Mouse (Mus musculus) limb, embryonic 14.5 days (tissue): ENCODE measurements around the gene Susd6. TPM values are rescaled to one million over a fixed set of nuclear protein-coding genes. Genes with fewer than 3 reads are reported as not detected.

ENCODE experiments used
- ATAC-seq: fragments of 200-750 bp; cut with Nextera tagmentation; 2 replicates; pipeline ENCODE4 v1.8.0; 2017; ENCODE audit warnings: low read depth, moderate number of reproducible peaks, moderate TSS enrichment; ENCODE audit not compliant: low FRiP score
- DNase-seq: peaks from one replicate; pipeline ENCODE4 v3.0.0-alpha.2; 2015; ENCODE audit warnings: low spot score
- H3K27ac ChIP-seq: fragments of 300-500 bp; sonication (generic); replicated peaks from 2 replicates; pipeline ENCODE4 v1.5.1; 2014; ENCODE audit warnings: low read depth, mild to moderate bottlenecking, low read length, moderate library complexity, mixed read lengths
- H3K27me3 ChIP-seq: fragments of 300-500 bp; sonication (generic); 2 replicates; pipeline ENCODE4 v1.6.1; 2014; ENCODE audit warnings: low read length, mixed read lengths; ENCODE audit not compliant: control insufficient read depth, insufficient read depth
- H3K36me3 ChIP-seq: fragments of 300-500 bp; sonication (generic); 2 replicates; pipeline ENCODE4 v1.6.1; 2014; ENCODE audit warnings: mild to moderate bottlenecking, low read length, moderate library complexity, mixed read lengths; ENCODE audit not compliant: control insufficient read depth, insufficient read depth
- H3K4me1 ChIP-seq: fragments of 300-500 bp; sonication (generic); 2 replicates; pipeline ENCODE4 v1.6.1; 2014; ENCODE audit warnings: antibody characterized with exemption, low read length, mixed read lengths; ENCODE audit not compliant: control insufficient read depth, insufficient read depth
- H3K4me2 ChIP-seq: fragments of 300-500 bp; sonication (generic); replicated peaks from 2 replicates; pipeline ENCODE4 v1.6.1; 2014; ENCODE audit warnings: low read depth, mild to moderate bottlenecking, low read length, moderate library complexity; ENCODE audit not compliant: severe bottlenecking
- H3K4me3 ChIP-seq: fragments of 300-500 bp; sonication (generic); replicated peaks from 2 replicates; pipeline ENCODE4 v1.5.1; 2014; ENCODE audit warnings: low read length
- H3K9ac ChIP-seq: fragments of 300-500 bp; sonication (generic); 2 replicates; pipeline ENCODE4 v1.6.1; 2014; ENCODE audit warnings: mild to moderate bottlenecking, low read depth, low read length, moderate library complexity; ENCODE audit not compliant: severe bottlenecking
- H3K9me3 ChIP-seq: fragments of 300-500 bp; sonication (generic); 2 replicates; pipeline ENCODE4 v1.6.1; 2016; ENCODE audit warnings: low read length; ENCODE audit not compliant: control insufficient read depth
- POLR2A ChIP-seq: fragments of 200-500 bp; IDR thresholded peaks from 2 replicates; pipeline ENCODE4 v1.8.0; 2012; ENCODE audit warnings: inconsistent platforms, mild to moderate bottlenecking, moderate library complexity, borderline replicate concordance; ENCODE audit not compliant: insufficient read depth, insufficient read length; ENCODE audit errors: extremely low read depth
- WGBS: fragments of 180-500 bp; shearing (Covaris S2); extraction: QIAGEN DNeasy Blood & Tissue Kit; methylation state at CpG from one replicate; pipeline ENCODE4 v1.1.7; 2014; 5-methylcytosine and 5-hydroxymethylcytosine counted together
- polyA plus RNA-seq, 2 experiments: library from polyadenylated mRNA; depleted of rRNA in 1 of 2; stranded (reverse) in 1 of 2; unstranded in 1 of 2; fragments of >200 nt; fragmentation: Nextera tagmentation in 1 of 2; extraction: Ambion mirVana in 1 of 2; gene quantifications; 2 replicates each; pipeline versions ENCODE4 v1.2.1 to v1.2.3; 2012 to 2014

Susd6 gene
- polyA plus RNA-seq, 2 experiments = 22.3 to 28.6 TPM

- TF ChIP-seq POLR2A = no peak
- Histone ChIP-seq H3K9ac (no peak overlapping the region), H3K36me3 (0 out of 2 replicates have a peak, but pooled peaks cover 6% of the 10 kb centered on the region), H3K9me3 (no peaks in the 10 kb centered on the region), H3K27me3 (no peaks in the 10 kb centered on the region), H3K4me1 (no peaks in the 10 kb centered on the region), H3K27ac (no peak overlapping the region), H3K4me3 (no peak overlapping the region), H3K4me2 (no peak overlapping the region)
- ATAC-seq (no peak), DNase-seq (no peak)
- 87% methylated on average over 2 of the region's 2 CpGs for WGBS
Measured at GRCm38 (mm10) chr12:80855100-80855499, 64.8 kb downstream of the Susd6 start.

GRCm38 (mm10) chr12:80855581-80855980 is 65.3 kb downstream of the Susd6 start:
- WGBS = 64% methylated on average over 1 of the region's 1 CpGs
- Histone ChIP-seq H3K27me3 (no peaks in the 10 kb centered on the region), H3K27ac (no peak overlapping the region), H3K36me3 (0 out of 2 replicates have a peak, but pooled peaks cover 6% of the 10 kb centered on the region), H3K4me2 (no peak overlapping the region), H3K9ac (no peak overlapping the region), H3K9me3 (no peaks in the 10 kb centered on the region), H3K4me1 (no peaks in the 10 kb centered on the region), H3K4me3 (no peak overlapping the region)
- ATAC-seq = no peak
- no peak for DNase-seq
- no peak for TF ChIP-seq POLR2A

- WGBS = 76% methylated on average over 3 of the region's 3 CpGs
- no peaks in the 10 kb centered on the region for H3K9me3 ChIP-seq
- H3K9ac ChIP-seq = no peak overlapping the region
- H3K4me2 ChIP-seq = no peak overlapping the region
- TF ChIP-seq POLR2A = no peak
- no peak overlapping the region for H3K27ac ChIP-seq
- ATAC-seq (no peak), DNase-seq (no peak)
- H3K4me1 ChIP-seq = 0 out of 2 replicates have a peak, but pooled peaks cover 3% of the 10 kb centered on the region
- H3K27me3 ChIP-seq = no peaks in the 10 kb centered on the region
- 0 out of 2 replicates have a peak, but pooled peaks cover 4% of the 10 kb centered on the region for H3K36me3 ChIP-seq
- H3K4me3 ChIP-seq = no peak overlapping the region
Measured at GRCm38 (mm10) chr12:80857636-80858293, 67.5 kb downstream of the Susd6 start.

GRCm38 (mm10) chr12:80858307-80858706 is 68.0 kb downstream of the Susd6 start:
- ATAC-seq (no peak), DNase-seq (no peak)
- no peaks in the 10 kb centered on the region for H3K27me3 ChIP-seq
- no peak overlapping the region for H3K4me2 ChIP-seq
- H3K4me3 ChIP-seq = no peak overlapping the region
- H3K9ac ChIP-seq = no peak overlapping the region
- 84% methylated on average over 2 of the region's 2 CpGs for WGBS
- 0 out of 2 replicates have a peak, but pooled peaks cover 4% of the 10 kb centered on the region for H3K36me3 ChIP-seq
- no peak overlapping the region for H3K27ac ChIP-seq
- H3K9me3 ChIP-seq = no peaks in the 10 kb centered on the region
- TF ChIP-seq POLR2A = no peak
- 0 out of 2 replicates have a peak, but pooled peaks cover 3% of the 10 kb centered on the region for H3K4me1 ChIP-seq

- 6% methylated on average over 1 of the region's 1 CpGs for WGBS
Measured at GRCm38 (mm10) chr12:80861916-80862315, 71.6 kb downstream of the Susd6 start.

More at GRCm38 (mm10) chr12:80861916-80862315, 71.6 kb downstream of the Susd6 start:
- Histone ChIP-seq H3K27ac (no peak overlapping the region), H3K9me3 (no peaks in the 10 kb centered on the region), H3K4me3 (no peak overlapping the region), H3K4me1 (0 out of 2 replicates have a peak, but pooled peaks cover 3% of the 10 kb centered on the region), H3K27me3 (no peaks in the 10 kb centered on the region), H3K4me2 (no peak overlapping the region), H3K36me3 (0 out of 2 replicates have a peak, but pooled peaks cover 4% of the 10 kb centered on the region), H3K9ac (no peak overlapping the region)
- TF ChIP-seq POLR2A = no peak
- DNase-seq = no peak
- ATAC-seq = no peak
